Mouse (Mus musculus) cortical plate, adult 2 months (tissue): ENCODE data around the gene Det1.

Experiments used
- CTCF ChIP-seq: fragments of 200-500 bp; IDR thresholded peaks from 2 replicates; pipeline ENCODE4 v1.5.1; 2011; ENCODE audit warnings: mild to moderate bottlenecking, control low read depth, low read length; ENCODE audit not compliant: insufficient read depth; ENCODE audit errors: extremely low read depth
- POLR2A ChIP-seq: fragments of 200-500 bp; IDR thresholded peaks from 2 replicates; pipeline ENCODE4 v1.6.1; 2011; ENCODE audit warnings: mild to moderate bottlenecking, low read length, control low read depth; ENCODE audit not compliant: insufficient read depth; ENCODE audit errors: extremely low read depth

DNA sequence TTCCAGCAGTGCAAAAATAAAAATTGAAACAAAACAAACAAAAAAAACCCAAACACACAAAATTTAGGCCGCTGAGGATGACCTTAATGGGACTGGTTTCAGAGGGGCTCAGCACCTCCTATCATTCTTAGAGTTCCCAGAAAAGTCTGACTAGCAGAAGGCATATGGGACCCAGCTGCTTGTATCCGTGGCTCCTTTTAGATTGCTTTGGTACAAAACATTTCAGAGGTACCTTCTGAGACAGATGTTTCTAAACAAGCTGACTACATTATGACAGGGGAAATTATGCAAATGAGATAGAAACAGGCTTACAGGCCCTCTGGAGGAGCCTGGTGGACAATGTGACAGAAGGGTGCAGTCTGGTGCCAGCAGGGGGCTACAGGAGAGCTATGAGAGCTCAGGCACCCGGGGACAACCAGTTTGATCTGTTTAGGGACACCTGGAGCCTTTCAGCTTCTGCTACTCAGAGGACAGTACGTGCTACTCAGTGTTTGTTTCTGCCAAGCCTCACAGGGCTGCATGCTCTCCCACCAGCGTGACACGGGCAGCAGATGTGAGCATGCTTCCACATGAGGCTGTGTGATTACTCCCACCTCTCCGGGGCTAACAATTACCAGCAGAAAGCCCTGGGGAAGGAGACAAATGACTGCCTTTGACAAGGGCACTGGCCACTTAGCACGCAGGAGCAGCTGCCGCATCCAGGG, 20.2 kb downstream of the Det1 start:
- TF ChIP-seq CTCF (no peak), POLR2A (no peak)
